Mouse (Mus musculus) mouse embryonic stem cell (cell line): ENCODE results near the gene Nat10.

Source experiments
- in situ Hi-C, 2 experiments: fragments of 300-500 bp; cut with MboI; formaldehyde crosslinking; loops; 1 replicate in 1 of 2; 3 replicates in 1 of 2; pipeline ENCODE4 v1.14.3; 2019 to 2020; ENCODE audit warnings: low sequenced_read_pairs in 2 of 2, low pct_unique_long_range_greater_than_20kb in 1 of 2, mixed read lengths in 1 of 2; ENCODE audit not compliant: unreplicated experiment in 1 of 2

The Nat10 gene

GRCm38 (mm10) chr2:103760906-103761716, at the start of gene Nat10:
Nat10 (minus strand) TSS chr2:103761270.
- in situ Hi-C loops, result no loop called here

DNA sequence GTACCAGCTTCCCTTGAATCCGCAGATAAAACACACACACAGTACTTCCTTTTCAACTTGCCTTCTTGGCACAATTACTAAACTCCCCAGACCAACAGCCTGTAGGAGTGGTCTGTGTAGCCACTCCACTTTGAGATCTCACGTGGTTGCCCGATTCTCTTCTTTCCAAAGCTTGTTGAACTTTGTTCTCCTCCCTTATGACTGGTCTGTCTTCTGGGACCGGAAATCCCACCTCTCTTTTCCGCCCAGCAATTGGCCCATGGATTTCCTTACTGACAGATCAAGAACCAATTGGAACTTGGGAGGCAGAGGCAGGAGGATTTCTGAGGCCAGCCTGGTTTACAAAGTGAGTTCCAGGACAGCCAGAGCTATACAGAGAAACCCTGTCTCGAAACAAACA, 49.3 kb upstream of the Nat10 start:
- in situ Hi-C loops, result no loop called here

DNA sequence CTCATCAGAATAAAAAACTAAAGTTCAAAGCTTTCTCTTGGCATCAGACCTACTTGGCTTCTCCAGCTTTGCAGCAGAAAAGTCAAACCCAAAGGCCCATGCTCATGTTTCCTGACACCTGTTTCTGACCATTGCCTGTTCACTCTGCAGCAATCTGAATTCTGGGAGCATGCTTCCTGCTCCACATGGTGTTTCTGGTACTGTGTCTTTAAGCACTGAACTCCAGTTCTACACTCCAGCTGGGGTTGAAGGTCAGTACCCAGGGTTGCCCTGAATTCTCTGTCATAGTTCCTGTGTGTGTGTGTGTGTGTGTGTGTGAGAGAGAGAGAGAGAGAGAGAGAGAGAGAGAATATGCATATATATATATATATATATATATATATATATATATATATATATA, 47.4 kb upstream of the Nat10 start:
- in situ Hi-C loops, result no loop called here

GRCm38 (mm10) chr2:103803770-103804530, 42.9 kb upstream of the Nat10 start:
- in situ Hi-C loops, result no loop called here

DNA sequence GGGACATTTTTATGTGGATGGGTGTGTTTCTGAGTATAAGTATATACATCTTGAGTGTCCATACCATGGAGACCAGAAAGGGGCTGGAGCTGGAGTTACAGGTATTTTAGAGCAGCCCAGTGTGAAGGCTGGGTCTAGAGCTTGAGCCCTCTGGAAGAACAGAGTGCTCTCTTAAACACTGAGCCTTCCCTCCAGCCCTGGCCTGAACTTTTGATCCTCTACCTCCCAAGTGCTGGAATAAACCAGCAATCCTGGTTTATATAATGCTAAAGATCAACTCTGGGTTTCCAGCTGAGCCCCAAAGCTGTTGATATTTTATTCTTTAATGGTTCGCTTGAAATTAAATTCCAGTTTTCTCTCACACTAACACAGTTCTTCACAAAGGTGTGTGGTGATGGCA, 41.4 kb upstream of the Nat10 start:
- in situ Hi-C loops, result no loop called here

DNA sequence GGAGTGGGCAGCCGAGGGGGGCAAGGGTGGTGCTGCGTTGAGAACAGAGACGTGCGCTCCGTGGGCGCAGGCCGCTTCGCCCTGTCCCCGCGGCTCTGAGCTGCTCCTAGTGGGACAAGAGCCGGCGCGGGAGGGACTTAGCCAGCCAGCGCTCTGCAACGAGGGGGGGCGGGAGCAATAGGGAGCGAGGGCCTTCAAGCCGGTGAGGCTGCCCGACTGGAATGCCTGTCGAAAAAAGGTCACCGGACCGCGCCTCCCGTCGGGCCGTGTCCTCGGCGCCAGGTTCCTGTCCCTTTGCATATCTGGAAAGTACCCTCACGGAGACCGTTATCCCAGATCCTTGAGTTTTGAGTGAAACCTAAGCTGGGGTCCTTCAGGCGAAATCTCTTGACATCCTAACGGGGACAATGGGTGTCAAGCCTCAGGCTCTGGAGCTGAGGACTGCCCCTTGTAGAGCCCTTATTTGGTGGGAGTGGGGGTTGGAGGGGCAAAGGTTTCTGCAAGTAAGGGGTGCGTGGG, 36.5 kb upstream of the Nat10 start, which contains the start of gene Caprin1:
TSS of gene Caprin1 (minus strand) at position 159 of the 519 bp plus-strand sequence.
- in situ Hi-C loops, result no loop called here

- in situ Hi-C loops, result no loop called here
Measured at GRCm38 (mm10) chr2:103796861-103797466, 35.9 kb upstream of the Nat10 start.

- in situ Hi-C loops, result no loop called here
Measured at GRCm38 (mm10) chr2:103796211-103796860, 35.3 kb upstream of the Nat10 start.

DNA sequence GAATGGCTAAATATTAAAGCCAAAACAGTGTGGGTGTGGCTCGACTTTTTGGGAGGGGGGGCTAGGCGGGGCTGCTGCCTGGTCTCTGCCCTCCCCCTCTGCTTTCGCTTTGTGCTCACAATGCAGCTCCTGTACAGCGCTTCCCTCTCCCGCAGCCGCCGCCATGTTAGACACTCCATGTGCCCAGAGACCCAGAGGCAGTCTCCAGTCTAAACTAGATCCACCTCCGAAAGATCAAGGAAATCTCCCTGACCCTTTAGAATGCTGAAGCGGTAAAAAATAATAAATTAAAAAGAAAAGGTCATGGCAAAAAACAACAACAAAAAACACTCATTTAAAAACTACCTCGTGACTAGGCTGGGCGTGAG, 34.8 kb upstream of the Nat10 start:
- in situ Hi-C loops, result no loop called here

DNA sequence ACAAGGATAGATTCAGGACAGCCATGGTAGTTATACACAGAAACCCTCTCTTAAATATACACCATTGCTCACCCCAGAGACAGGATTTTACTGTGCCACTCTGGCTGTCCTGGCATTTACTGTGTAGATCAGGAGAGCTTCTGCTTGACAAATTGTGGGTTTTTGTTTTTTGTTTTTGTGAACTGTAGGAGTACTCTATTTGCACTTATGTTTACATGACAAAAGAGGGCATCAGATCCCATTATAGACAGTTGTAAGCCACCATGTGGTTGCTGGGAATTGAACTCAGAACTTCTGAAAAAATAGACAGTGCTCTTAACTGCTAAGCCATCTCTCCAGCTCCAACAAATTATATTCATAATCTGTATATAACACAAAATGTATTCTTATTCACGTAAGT, 30.9 kb upstream of the Nat10 start:
- in situ Hi-C loops, result no loop called here

DNA sequence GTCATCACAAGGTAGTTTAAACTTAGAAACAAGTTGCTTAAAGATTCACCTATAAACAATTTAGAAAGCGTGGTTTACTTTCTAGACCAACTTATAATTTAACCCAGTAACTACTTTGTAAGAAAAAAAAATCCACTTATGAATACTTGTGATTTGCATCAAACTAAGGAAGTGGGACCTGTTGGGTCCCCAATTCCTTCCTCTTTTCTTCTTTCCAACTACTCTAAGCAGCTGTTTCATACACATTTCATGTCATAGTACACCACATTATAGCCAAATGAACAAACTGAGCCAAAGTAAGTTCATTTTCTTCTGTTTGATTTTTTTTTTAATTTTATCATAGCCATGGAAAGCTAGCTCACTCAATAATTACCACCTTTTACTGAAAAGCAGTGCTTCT, 24.7 kb upstream of the Nat10 start:
- in situ Hi-C loops, result no loop called here

GRCm38 (mm10) chr2:103784621-103785020, 23.6 kb upstream of the Nat10 start:
- in situ Hi-C loops, result no loop called here

GRCm38 (mm10) chr2:103762492-103762891, 1.4 kb upstream of the Nat10 start:
- in situ Hi-C loops, result no loop called here

GRCm38 (mm10) chr2:103761993-103762392, 923 bp upstream of the Nat10 start:
- in situ Hi-C loops, result no loop called here

DNA sequence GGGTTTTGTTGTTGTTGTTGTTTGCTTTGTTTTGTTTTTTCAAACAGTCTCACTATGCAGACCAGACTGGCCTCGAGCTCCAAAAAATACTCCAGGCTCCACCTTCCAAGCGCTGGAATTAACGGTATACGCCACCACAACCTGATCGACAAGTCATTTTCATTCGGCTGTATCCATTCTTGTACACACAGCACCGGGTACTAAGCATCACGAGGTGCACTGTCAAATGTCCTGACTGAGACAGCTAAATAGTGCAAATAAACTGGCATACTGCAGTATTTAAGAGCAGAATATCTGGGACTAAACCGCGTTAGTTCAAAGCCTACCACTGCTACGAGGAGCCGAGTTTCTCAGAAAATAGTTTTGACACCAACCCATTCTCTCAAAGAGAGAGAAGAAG, 649 bp downstream of the Nat10 start:
- in situ Hi-C loops, result no loop called here

GRCm38 (mm10) chr2:103755458-103756085, 5.5 kb downstream of the Nat10 start:
- in situ Hi-C loops, result no loop called here

DNA sequence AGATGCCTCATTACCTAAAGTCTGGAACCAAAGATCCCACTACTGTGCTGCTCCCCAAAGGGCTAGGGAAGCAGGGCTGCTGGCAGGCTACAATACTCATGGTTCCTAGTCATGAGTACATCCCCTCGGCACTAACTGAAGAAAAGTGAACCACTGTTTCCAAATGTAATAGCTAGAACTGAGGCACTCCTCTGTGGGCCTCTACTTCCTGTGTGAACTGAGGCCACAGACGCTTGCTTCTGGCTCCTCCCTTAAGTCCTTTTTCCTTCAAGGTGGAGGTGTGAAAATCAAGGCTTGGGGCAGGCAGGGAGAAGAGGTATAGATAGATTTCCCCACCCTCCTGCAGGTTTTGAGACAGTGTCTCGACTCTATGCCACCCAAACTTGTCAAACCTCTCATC, 6.5 kb downstream of the Nat10 start:
- in situ Hi-C loops, result no loop called here

DNA sequence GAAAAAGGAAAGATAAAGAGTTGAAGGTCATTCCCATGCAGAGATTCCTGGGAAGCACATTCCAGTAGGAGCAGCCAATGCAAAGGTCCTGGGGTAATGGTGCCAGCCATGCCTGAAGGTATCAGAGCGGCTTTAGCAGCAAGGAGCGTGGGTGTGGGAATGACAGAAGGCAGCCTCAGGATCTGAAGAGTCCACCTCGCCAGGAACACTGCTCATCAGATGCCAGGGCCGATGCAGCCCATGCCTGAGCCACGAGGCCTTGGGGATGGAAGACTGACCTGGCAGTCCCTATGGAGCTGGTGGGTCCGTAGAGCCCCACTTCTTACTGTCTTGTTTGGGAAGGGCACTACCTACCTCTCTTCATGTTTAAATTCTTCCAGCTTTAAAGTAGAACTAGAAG, 9.3 kb downstream of the Nat10 start:
- in situ Hi-C loops, result no loop called here
